Mouse (Mus musculus) limb, embryonic 14.5 days (tissue): ENCODE results near the gene Cenpa. TPM values are rescaled to one million over a fixed set of nuclear protein-coding genes. Genes with fewer than 3 reads are reported as not detected.

Source experiments
- ATAC-seq: fragments of 200-750 bp; cut with Nextera tagmentation; 2 replicates; pipeline ENCODE4 v1.8.0; 2017; ENCODE audit warnings: low read depth, moderate number of reproducible peaks, moderate TSS enrichment; ENCODE audit not compliant: low FRiP score
- DNase-seq: peaks from one replicate; pipeline ENCODE4 v3.0.0-alpha.2; 2015; ENCODE audit warnings: low spot score
- H3K27ac ChIP-seq: fragments of 300-500 bp; sonication (generic); replicated peaks from 2 replicates; pipeline ENCODE4 v1.5.1; 2014; ENCODE audit warnings: low read depth, mild to moderate bottlenecking, low read length, moderate library complexity, mixed read lengths
- H3K27me3 ChIP-seq: fragments of 300-500 bp; sonication (generic); 2 replicates; pipeline ENCODE4 v1.6.1; 2014; ENCODE audit warnings: low read length, mixed read lengths; ENCODE audit not compliant: control insufficient read depth, insufficient read depth
- H3K36me3 ChIP-seq: fragments of 300-500 bp; sonication (generic); 2 replicates; pipeline ENCODE4 v1.6.1; 2014; ENCODE audit warnings: mild to moderate bottlenecking, low read length, moderate library complexity, mixed read lengths; ENCODE audit not compliant: control insufficient read depth, insufficient read depth
- H3K4me1 ChIP-seq: fragments of 300-500 bp; sonication (generic); 2 replicates; pipeline ENCODE4 v1.6.1; 2014; ENCODE audit warnings: antibody characterized with exemption, low read length, mixed read lengths; ENCODE audit not compliant: control insufficient read depth, insufficient read depth
- H3K4me2 ChIP-seq: fragments of 300-500 bp; sonication (generic); replicated peaks from 2 replicates; pipeline ENCODE4 v1.6.1; 2014; ENCODE audit warnings: low read depth, mild to moderate bottlenecking, low read length, moderate library complexity; ENCODE audit not compliant: severe bottlenecking
- H3K4me3 ChIP-seq: fragments of 300-500 bp; sonication (generic); replicated peaks from 2 replicates; pipeline ENCODE4 v1.5.1; 2014; ENCODE audit warnings: low read length
- H3K9ac ChIP-seq: fragments of 300-500 bp; sonication (generic); 2 replicates; pipeline ENCODE4 v1.6.1; 2014; ENCODE audit warnings: mild to moderate bottlenecking, low read depth, low read length, moderate library complexity; ENCODE audit not compliant: severe bottlenecking
- H3K9me3 ChIP-seq: fragments of 300-500 bp; sonication (generic); 2 replicates; pipeline ENCODE4 v1.6.1; 2016; ENCODE audit warnings: low read length; ENCODE audit not compliant: control insufficient read depth
- POLR2A ChIP-seq: fragments of 200-500 bp; IDR thresholded peaks from 2 replicates; pipeline ENCODE4 v1.8.0; 2012; ENCODE audit warnings: inconsistent platforms, mild to moderate bottlenecking, moderate library complexity, borderline replicate concordance; ENCODE audit not compliant: insufficient read depth, insufficient read length; ENCODE audit errors: extremely low read depth
- WGBS: fragments of 180-500 bp; shearing (Covaris S2); extraction: QIAGEN DNeasy Blood & Tissue Kit; methylation state at CpG from one replicate; pipeline ENCODE4 v1.1.7; 2014; 5-methylcytosine and 5-hydroxymethylcytosine counted together
- polyA plus RNA-seq, 2 experiments: library from polyadenylated mRNA; depleted of rRNA in 1 of 2; stranded (reverse) in 1 of 2; unstranded in 1 of 2; fragments of >200 nt; fragmentation: Nextera tagmentation in 1 of 2; extraction: Ambion mirVana in 1 of 2; gene quantifications; 2 replicates each; pipeline versions ENCODE4 v1.2.1 to v1.2.3; 2012 to 2014

Cenpa gene
- polyA plus RNA-seq, 2 experiments, result 206 to 272 TPM

DNA sequence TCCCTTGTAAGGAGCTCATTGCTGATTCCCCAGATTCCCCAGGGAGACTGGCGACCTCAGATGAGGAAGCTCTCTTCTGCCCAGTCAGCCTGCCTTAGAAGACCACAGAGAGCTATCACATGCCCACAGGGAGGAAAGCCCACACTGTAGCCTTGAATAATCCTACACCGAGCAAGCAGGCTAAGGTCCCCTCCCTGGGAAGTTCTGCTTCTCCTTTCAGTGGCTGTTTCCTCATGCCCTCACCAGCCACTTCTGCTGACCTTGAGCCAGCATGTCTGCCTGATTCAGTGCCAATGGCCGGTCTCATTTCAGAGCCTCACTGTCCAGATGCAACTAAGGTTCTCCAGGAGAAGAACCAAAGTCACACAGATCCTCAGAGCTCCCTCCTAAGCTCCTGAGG, 15.8 kb upstream of the Cenpa start:
- WGBS, result 83% methylated on average over 3 of the region's 3 CpGs
- no peak for ATAC-seq

DNA sequence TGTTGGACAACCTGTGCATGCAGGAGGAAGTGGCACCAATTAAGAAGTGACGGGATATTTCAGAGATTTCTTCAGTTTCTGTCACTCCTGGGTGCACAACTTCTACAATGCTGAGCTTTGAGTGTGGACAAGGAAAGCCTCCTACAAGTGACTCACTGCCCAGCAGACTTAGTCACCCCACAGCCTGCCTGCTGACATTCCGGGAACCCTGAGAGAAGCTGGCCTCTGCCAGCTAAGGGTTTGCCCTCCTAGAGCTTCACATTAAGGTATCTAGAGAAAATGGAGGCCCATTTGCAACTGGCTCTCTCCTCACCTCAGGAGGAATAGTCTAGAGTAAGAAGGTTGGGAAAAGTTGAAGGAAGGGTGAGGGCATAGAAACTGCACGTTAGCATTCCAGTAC, 15.0 kb upstream of the Cenpa start:
- DNase-seq (no peak), ATAC-seq (no peak)
- H3K9ac ChIP-seq, result no peak overlapping the region
- no peak for TF ChIP-seq POLR2A
- H3K4me3 ChIP-seq, result no peak overlapping the region
- H3K36me3 ChIP-seq, result peaks cover 22% of the 10 kb centered on the region
- no peak overlapping the region for H3K4me2 ChIP-seq
- 90% methylated on average over 3 of the region's 3 CpGs for WGBS
- H3K27me3 ChIP-seq, result no peaks in the 10 kb centered on the region
- H3K4me1 ChIP-seq, result peaks cover 12% of the 10 kb centered on the region
- H3K9me3 ChIP-seq, result no peaks in the 10 kb centered on the region
- no peak overlapping the region for H3K27ac ChIP-seq

More for the DNA sequence above, 15.8 kb upstream of the Cenpa start:
- Histone ChIP-seq H3K4me2 (no peak overlapping the region), H3K9me3 (no peaks in the 10 kb centered on the region), H3K27me3 (no peaks in the 10 kb centered on the region), H3K4me3 (no peak overlapping the region), H3K36me3 (peaks cover 14% of the 10 kb centered on the region), H3K9ac (no peak overlapping the region), H3K4me1 (peaks cover 12% of the 10 kb centered on the region), H3K27ac (no peak overlapping the region)
- no peak for TF ChIP-seq POLR2A
- DNase-seq, result no peak

DNA sequence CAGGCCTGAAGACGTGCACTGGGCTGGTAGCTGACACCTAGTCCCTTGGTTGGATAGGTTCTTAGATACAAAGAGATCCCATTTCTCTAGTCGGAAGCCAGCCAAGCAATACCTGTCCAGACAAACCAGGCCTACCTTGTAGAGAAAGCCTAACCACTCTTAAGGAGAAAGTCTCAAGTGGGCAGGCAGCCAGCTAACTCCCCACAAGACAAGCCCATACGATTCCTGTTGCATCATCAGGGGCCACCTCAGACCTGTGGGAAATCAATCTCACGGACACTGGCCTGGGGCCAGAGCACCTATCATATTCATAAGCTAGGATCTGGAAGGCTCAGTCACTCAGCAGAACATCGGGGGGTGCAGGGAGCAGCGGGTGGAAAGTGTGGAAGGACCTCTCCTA, 13.3 kb upstream of the Cenpa start:
- H3K9ac ChIP-seq, result no peak overlapping the region
- H3K4me2 ChIP-seq, result no peak overlapping the region
- H3K4me3 ChIP-seq, result no peak overlapping the region
- H3K36me3 ChIP-seq, result peaks cover 34% of the 10 kb centered on the region
- H3K27ac ChIP-seq, result no peak overlapping the region
- ATAC-seq (no peak), DNase-seq (no peak)
- 77% methylated on average over 6 of the region's 6 CpGs for WGBS
- TF ChIP-seq POLR2A, result no peak
- H3K4me1 ChIP-seq, result peaks cover 8% of the 10 kb centered on the region
- H3K9me3 ChIP-seq, result no peaks in the 10 kb centered on the region
- no peaks in the 10 kb centered on the region for H3K27me3 ChIP-seq

DNA sequence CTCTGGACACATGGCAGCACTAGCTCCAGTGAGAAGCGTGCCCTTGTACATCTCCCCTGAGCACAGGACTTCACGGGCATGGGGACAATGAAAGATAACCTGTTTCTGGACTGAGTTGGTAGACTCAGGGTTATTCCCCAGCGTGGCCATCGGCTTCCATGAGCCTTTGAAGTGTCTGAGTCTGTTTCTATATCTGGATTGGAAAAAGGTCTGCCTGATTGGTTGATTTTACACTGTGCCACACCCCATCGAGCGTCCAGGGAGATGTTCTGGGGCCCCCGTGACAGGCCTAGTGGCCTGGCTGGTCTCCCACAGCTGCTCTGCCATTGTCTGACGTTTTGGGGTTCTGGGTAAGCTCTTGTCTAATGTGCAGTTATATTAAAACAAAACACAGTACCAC, 11.5 kb upstream of the Cenpa start:
- H3K9ac ChIP-seq, result no peak overlapping the region
- DNase-seq (no peak), ATAC-seq (no peak)
- no peaks in the 10 kb centered on the region for H3K9me3 ChIP-seq
- 81% methylated on average over 8 of the region's 8 CpGs for WGBS
- no peaks in the 10 kb centered on the region for H3K27me3 ChIP-seq
- H3K27ac ChIP-seq, result no peak overlapping the region
- TF ChIP-seq POLR2A, result no peak
- no peak overlapping the region for H3K4me2 ChIP-seq
- H3K36me3 ChIP-seq, result peaks cover 40% of the 10 kb centered on the region
- H3K4me1 ChIP-seq, result no peaks in the 10 kb centered on the region
- H3K4me3 ChIP-seq, result no peak overlapping the region

DNA sequence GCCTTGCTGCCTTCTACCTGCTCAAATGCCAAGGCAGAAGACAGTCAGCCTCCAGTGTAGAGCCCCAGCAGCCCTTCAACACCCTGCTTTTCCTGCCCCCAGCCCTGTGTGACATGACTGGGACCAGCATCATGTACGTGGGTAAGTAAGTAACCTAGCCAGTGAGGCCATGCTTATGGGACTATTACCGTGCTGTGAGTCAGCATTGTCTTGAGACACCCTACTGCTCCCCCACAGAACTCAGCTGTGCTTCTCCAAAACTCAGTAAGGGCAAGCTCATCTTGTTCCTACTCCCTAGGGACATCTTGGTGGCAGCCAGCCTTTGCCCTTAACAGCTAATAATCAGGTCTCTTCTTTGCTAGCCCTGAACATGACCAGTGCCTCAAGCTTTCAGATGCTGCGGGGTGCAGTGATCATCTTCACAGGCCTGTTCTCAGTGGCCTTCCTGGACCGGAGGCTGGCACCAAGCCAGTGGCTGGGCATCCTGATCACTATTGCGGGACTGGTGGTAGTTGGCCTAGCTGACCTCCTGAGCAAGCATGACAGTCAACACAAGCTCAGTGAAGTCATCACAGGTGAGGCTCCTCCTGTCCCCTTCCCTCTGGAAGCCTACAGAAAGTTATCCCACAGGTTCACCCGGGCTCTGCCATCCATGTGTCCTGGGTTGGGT, 10.9 kb upstream of the Cenpa start:
- ATAC-seq (no peak), DNase-seq (no peak)
- Histone ChIP-seq H3K27ac (no peak overlapping the region), H3K4me1 (no peaks in the 10 kb centered on the region), H3K4me3 (no peak overlapping the region), H3K9me3 (no peaks in the 10 kb centered on the region), H3K27me3 (no peaks in the 10 kb centered on the region), H3K4me2 (no peak overlapping the region), H3K36me3 (peaks cover 40% of the 10 kb centered on the region), H3K9ac (no peak overlapping the region)
- WGBS, result 89% methylated on average over 6 of the region's 6 CpGs
- no peak for TF ChIP-seq POLR2A
